Mouse (Mus musculus): ENCODE data around the gene Pim3. TPM values are rescaled to one million over a fixed set of nuclear protein-coding genes. Genes with fewer than 3 reads are reported as not detected.

Pim3 gene
- total and polyA plus RNA-seq, 3 experiments: 33.6 to 41.6 TPM; not detected in 1

DNA sequence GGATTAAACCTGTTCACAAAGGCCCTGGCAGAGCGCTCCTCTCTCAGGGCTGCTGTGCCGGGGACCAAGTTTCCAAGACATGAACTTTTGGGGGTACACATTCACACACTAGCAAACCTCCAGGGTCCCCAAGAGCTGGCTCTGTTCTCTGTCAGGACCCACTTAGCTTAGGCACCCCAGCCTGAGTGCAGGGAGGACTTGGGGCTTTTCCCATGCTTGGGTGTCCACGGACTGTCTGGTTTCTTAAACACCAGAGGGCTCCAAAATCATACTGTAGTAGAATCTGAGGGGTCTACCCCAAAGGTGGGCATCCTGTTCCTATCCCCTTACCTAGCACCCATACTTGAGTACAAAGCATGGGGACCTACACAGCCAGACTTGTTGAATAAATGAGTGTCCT is 28.0 kb downstream of the Pim3 start:
- Histone ChIP-seq H3K4me3 (ENCODE audit: control insufficient read depth in 1 of 2, insufficient read depth in 1 of 2, low read depth in 2 of 2, low read length in 2 of 2) (peak overlapping the region; percentile 47 to 71; a peak in 3 of 4 replicates), H3K36me3 (ENCODE audit: control insufficient read depth in 1 of 2, insufficient read depth in 2 of 2, low read length in 2 of 2) (no peaks in the 10 kb centered on the region), H3K79me2 (ENCODE audit: control insufficient read depth, insufficient read depth, low read length, poor library complexity) (no peaks in the 10 kb centered on the region), H3K9ac (ENCODE audit: control insufficient read depth, low read depth, low read length, poor library complexity, severe bottlenecking) (peak overlapping the region; percentile 58), H3K9me3 (replicated peaks; ENCODE audit: insufficient read depth, low read length) (no peaks in the 10 kb centered on the region), H3K27ac (ENCODE audit: control insufficient read depth, low read depth, low read length) (no peak overlapping the region), H3K4me1 (ENCODE audit: control insufficient read depth in 1 of 2, insufficient read depth in 2 of 2, low read length in 2 of 2) (no peaks in the 10 kb centered on the region), H3K27me3 (ENCODE audit: control insufficient read depth in 1 of 2, insufficient read depth in 2 of 2, low read length in 2 of 2) (peaks cover 6 to 9% of the 10 kb centered on the region in 2 experiments; a peak in 3 of 4 replicates)
- TF ChIP-seq SMC3 (IDR thresholded peaks at IDR 0.05; ENCODE audit: low read depth, low read length) (no peak), ETS1 (IDR thresholded peaks at IDR 0.05; ENCODE audit: low read depth, low read length) (no peak), BHLHE40 (IDR thresholded peaks at IDR 0.05; ENCODE audit: borderline replicate concordance, low read depth, low read length) (no peak), ZKSCAN1 (IDR thresholded peaks at IDR 0.05; ENCODE audit: low read depth, low read length) (no peak), POLR2AphosphoS2 (IDR thresholded peaks at IDR 0.05; ENCODE audit: low read length) (no peak), E2F4 (IDR thresholded peaks at IDR 0.05; ENCODE audit: borderline replicate concordance, low read depth, low read length) (no peak), GABPA (IDR thresholded peaks at IDR 0.05; ENCODE audit: low read depth, low read length) (no peak), CHD1 (IDR thresholded peaks at IDR 0.05; ENCODE audit: low read depth, low read length) (no peak), MAX (IDR thresholded peaks at IDR 0.05; ENCODE audit: low read length) (no peak), NELFE (IDR thresholded peaks at IDR 0.05; ENCODE audit: low read depth, low read length) (no peak), RCOR1 (IDR thresholded peaks at IDR 0.05; ENCODE audit: low read depth, low read length) (no peak), MEF2A (IDR thresholded peaks at IDR 0.05; ENCODE audit: extremely low read depth, insufficient replicate concordance, low read depth, low read length, poor library complexity, severe bottlenecking) (no peak)
- no peak for DNase-seq (ENCODE audit: low read depth, low spot score)

DNA sequence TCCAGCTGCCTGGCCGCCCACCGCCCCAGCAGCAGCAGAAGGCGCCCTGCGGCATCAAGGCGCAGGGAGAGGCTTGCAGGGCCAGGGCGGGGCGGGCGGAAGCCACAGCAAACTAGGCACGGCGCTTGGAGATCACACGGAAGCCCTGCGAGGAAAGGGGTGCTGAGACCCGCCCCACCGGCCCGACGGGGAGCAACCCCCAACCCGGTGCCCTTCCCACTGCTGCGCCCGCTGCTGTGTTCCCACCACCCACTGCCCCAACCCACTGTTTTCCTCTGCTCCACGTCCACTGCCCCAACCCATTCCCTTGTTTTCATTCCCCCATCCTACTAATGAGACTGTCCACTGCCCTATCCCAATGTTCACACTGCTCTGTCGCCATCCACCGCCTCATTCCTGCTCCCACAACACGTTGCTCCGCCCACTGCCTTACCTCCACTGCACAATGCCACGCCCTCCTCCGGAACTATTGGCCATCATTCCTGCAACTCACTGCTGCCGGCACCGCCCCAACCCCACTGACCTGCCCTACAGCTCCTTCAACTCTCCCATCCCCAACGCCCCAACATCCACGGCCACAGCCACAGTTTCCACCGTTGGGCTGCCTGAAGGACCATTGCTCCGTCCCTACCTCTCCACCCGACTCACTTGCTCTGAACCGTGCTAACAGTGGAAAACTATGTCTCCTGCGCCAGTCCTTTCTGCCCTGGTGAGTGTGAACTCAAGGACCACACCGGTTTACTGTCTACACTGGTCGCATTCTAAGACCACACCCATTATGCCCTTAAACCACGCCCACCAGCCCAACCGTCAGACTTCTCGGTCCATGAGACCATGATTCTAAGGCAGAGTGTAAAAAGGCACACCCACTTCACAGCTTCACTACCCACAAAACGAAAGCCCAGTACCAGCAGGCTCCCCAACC is 29.0 kb downstream of the Pim3 start:
- Histone ChIP-seq H3K27me3 (ENCODE audit: control insufficient read depth in 1 of 2, insufficient read depth in 2 of 2, low read length in 2 of 2) (peaks cover 5 to 6% of the 10 kb centered on the region in 2 experiments), H3K9me3 (replicated peaks; ENCODE audit: insufficient read depth, low read length) (no peaks in the 10 kb centered on the region), H3K4me3 (ENCODE audit: control insufficient read depth in 1 of 2, insufficient read depth in 1 of 2, low read depth in 2 of 2, low read length in 2 of 2) (peak overlapping the region; percentile 47 to 71), H3K36me3 (ENCODE audit: control insufficient read depth in 1 of 2, insufficient read depth in 2 of 2, low read length in 2 of 2) (no peaks in the 10 kb centered on the region), H3K79me2 (ENCODE audit: control insufficient read depth, insufficient read depth, low read length, poor library complexity) (no peaks in the 10 kb centered on the region), H3K27ac (ENCODE audit: control insufficient read depth, low read depth, low read length) (no peak overlapping the region), H3K9ac (ENCODE audit: control insufficient read depth, low read depth, low read length, poor library complexity, severe bottlenecking) (peak overlapping the region; percentile 58), H3K4me1 (ENCODE audit: control insufficient read depth in 1 of 2, insufficient read depth in 2 of 2, low read length in 2 of 2) (no peaks in the 10 kb centered on the region)
- DNase-seq (ENCODE audit: low read depth, low spot score): peak; percentile 91
- 0 out of 2 replicates have a peak, but pooled peaks have one; percentile 38 for TF ChIP-seq MAZ (IDR thresholded peaks at IDR 0.05; ENCODE audit: low read depth, low read length)
- TF ChIP-seq ZMIZ1 (IDR thresholded peaks at IDR 0.05; ENCODE audit: low read depth, low read length): 0 out of 2 replicates have a peak, but pooled peaks have one; percentile 35
- TF ChIP-seq USF2 (IDR thresholded peaks at IDR 0.05; ENCODE audit: borderline replicate concordance in 1 of 2, insufficient read depth in 1 of 2, low read depth in 1 of 2, low read length in 2 of 2): no peak

Data from MEL (cell line).